Mouse (Mus musculus): ENCODE measurements around the gene Ptpn12. TPM values are rescaled to one million over a fixed set of nuclear protein-coding genes. Genes with fewer than 3 reads are reported as not detected.

The Ptpn12 gene
- total and polyA plus RNA-seq, 3 experiments = 3.2 to 16.5 (median 12.7) TPM

GRCm38 (mm10) chr5:21035689-21036480, 19.8 kb downstream of the Ptpn12 start:
- Histone ChIP-seq H3K4me3 (replicated peaks in 1 of 3; ENCODE audit: low read depth in 2 of 3, low read length in 2 of 3, poor library complexity in 1 of 3) (no peak overlapping the region), H3K79me2 (replicated peaks; ENCODE audit: control insufficient read depth, extremely low read depth, insufficient read depth, poor library complexity, severe bottlenecking) (peaks cover 3% of the 10 kb centered on the region; the same call in 1 of the 2 replicates), H3K4me2 (ENCODE audit: insufficient read depth, low read depth, poor library complexity, severe bottlenecking) (no peak overlapping the region), H3K4me1 (ENCODE audit: control insufficient read depth in 1 of 2, insufficient read depth in 2 of 2) (peaks cover 16 to 78% of the 10 kb centered on the region in 2 experiments), H3K36me3 (replicated peaks in 1 of 2; ENCODE audit: control insufficient read depth in 1 of 2, insufficient read depth in 1 of 2, low read length in 1 of 2) (no peaks in the 10 kb centered on the region), H3K9ac (ENCODE audit: insufficient read depth, low read depth) (no peak overlapping the region), H3K27me3 (replicated peaks) (no peaks in the 10 kb centered on the region), H3K9me3 (replicated peaks; ENCODE audit: low read length) (no peaks in the 10 kb centered on the region), H3K27ac (ENCODE audit: insufficient read depth, low read depth) (no peak overlapping the region)
- TF ChIP-seq NELFE (IDR thresholded peaks at IDR 0.05; ENCODE audit: low read depth, low read length) (no peak), ETS1 (conservative IDR thresholded peaks at IDR 0.05; ENCODE audit: low read depth, low read length) (peak; percentile 22; the same call in 1 of the 2 replicates), MEF2A (IDR thresholded peaks at IDR 0.05; ENCODE audit: borderline replicate concordance, low read depth, low read length) (peak; percentile 64), EP300 (IDR thresholded peaks at IDR 0.05; ENCODE audit: low read length) (peak; percentile 58)
- in situ Hi-C loops (cut with MboI; ENCODE audit: low pct_ligation_motif_present, low pct_unique_long_range_greater_than_20kb, low sequenced_read_pairs) (loop anchor here (25.0 kb wide), 1 partner anchor 376 kb away; the partner anchor contains the start of genes Ccdc146 and Fam185a), dilution Hi-C loops (cut with MboI; ENCODE audit: extremely low pct_ligation_motif_present, extremely low pct_unique_long_range_greater_than_20kb, low sequenced_read_pairs) (no loop called here)
- DNase-seq (ENCODE audit: extremely low read depth) = peak; percentile 45

GRCm38 (mm10) chr5:21034388-21034966, 21.2 kb downstream of the Ptpn12 start:
- Histone ChIP-seq H3K27ac (ENCODE audit: insufficient read depth, low read depth) (no peak overlapping the region), H3K27me3 (replicated peaks) (no peaks in the 10 kb centered on the region), H3K4me2 (ENCODE audit: insufficient read depth, low read depth, poor library complexity, severe bottlenecking) (no peak overlapping the region), H3K4me1 (ENCODE audit: control insufficient read depth in 1 of 2, insufficient read depth in 2 of 2) (peaks cover 16 to 90% of the 10 kb centered on the region in 2 experiments), H3K36me3 (replicated peaks in 1 of 2; ENCODE audit: control insufficient read depth in 1 of 2, insufficient read depth in 1 of 2, low read length in 1 of 2) (no peaks in the 10 kb centered on the region), H3K9me3 (replicated peaks; ENCODE audit: low read length) (no peaks in the 10 kb centered on the region), H3K79me2 (replicated peaks; ENCODE audit: control insufficient read depth, extremely low read depth, insufficient read depth, poor library complexity, severe bottlenecking) (peaks cover 3% of the 10 kb centered on the region; the same call in 1 of the 2 replicates), H3K4me3 (replicated peaks in 1 of 3; ENCODE audit: low read depth in 2 of 3, low read length in 2 of 3, poor library complexity in 1 of 3) (no peak overlapping the region), H3K9ac (ENCODE audit: insufficient read depth, low read depth) (no peak overlapping the region)
- DNase-seq (ENCODE audit: extremely low read depth) = no peak
- dilution Hi-C loops (cut with MboI; ENCODE audit: extremely low pct_ligation_motif_present, extremely low pct_unique_long_range_greater_than_20kb, low sequenced_read_pairs) = no loop called here
- no peak for TF ChIP-seq JUND (conservative IDR thresholded peaks at IDR 0.05; ENCODE audit: low read depth, low read length)
- TF ChIP-seq CHD2 (IDR thresholded peaks at IDR 0.05; ENCODE audit: low read length) = no peak
- in situ Hi-C loops (cut with MboI; ENCODE audit: low pct_ligation_motif_present, low pct_unique_long_range_greater_than_20kb, low sequenced_read_pairs) = loop anchor here (25.0 kb wide), 1 partner anchor 378 kb away; the partner anchor contains the start of genes Ccdc146 and Fam185a

GRCm38 (mm10) chr5:21033382-21034056, 22.2 kb downstream of the Ptpn12 start:
- no peaks in the 10 kb centered on the region for H3K9me3 ChIP-seq (replicated peaks; ENCODE audit: low read length)
- peaks cover 0 to 4% of the 10 kb centered on the region in 2 experiments for H3K36me3 ChIP-seq (replicated peaks in 1 of 2; ENCODE audit: control insufficient read depth in 1 of 2, insufficient read depth in 1 of 2, low read length in 1 of 2)
- no peak overlapping the region for H3K27ac ChIP-seq (ENCODE audit: insufficient read depth, low read depth)
- peak; percentile 79 for TF ChIP-seq BHLHE40 (IDR thresholded peaks at IDR 0.05; ENCODE audit: low read depth, low read length)
- TF ChIP-seq IRF4 (IDR thresholded peaks at IDR 0.05; ENCODE audit: low read depth, low read length) = 0 out of 2 replicates have a peak, but pooled peaks have one; percentile 11
- peak; percentile 50; the same call in 1 of the 2 replicates for TF ChIP-seq EP300 (IDR thresholded peaks at IDR 0.05; ENCODE audit: low read length)
- TF ChIP-seq ETS1 (conservative IDR thresholded peaks at IDR 0.05; ENCODE audit: low read depth, low read length) = peak; percentile 84
- TF ChIP-seq JUND (conservative IDR thresholded peaks at IDR 0.05; ENCODE audit: low read depth, low read length) = no peak; the same call in 1 of the 2 replicates
- peaks cover 3% of the 10 kb centered on the region; the same call in 1 of the 2 replicates for H3K79me2 ChIP-seq (replicated peaks; ENCODE audit: control insufficient read depth, extremely low read depth, insufficient read depth, poor library complexity, severe bottlenecking)
- H3K4me2 ChIP-seq (ENCODE audit: insufficient read depth, low read depth, poor library complexity, severe bottlenecking) = peak overlapping the region; percentile 10; the same call in 1 of the 2 replicates
- no peak overlapping the region for H3K4me3 ChIP-seq (replicated peaks in 1 of 3; ENCODE audit: low read depth in 2 of 3, low read length in 2 of 3, poor library complexity in 1 of 3)
- in situ Hi-C loops (cut with MboI; ENCODE audit: low pct_ligation_motif_present, low pct_unique_long_range_greater_than_20kb, low sequenced_read_pairs) = loop anchor here (25.0 kb wide), 1 partner anchor 379 kb away; the partner anchor contains the start of genes Ccdc146 and Fam185a
- H3K27me3 ChIP-seq (replicated peaks) = no peaks in the 10 kb centered on the region
- dilution Hi-C loops (cut with MboI; ENCODE audit: extremely low pct_ligation_motif_present, extremely low pct_unique_long_range_greater_than_20kb, low sequenced_read_pairs) = no loop called here
- H3K9ac ChIP-seq (ENCODE audit: insufficient read depth, low read depth) = no peak overlapping the region
- H3K4me1 ChIP-seq (ENCODE audit: control insufficient read depth in 1 of 2, insufficient read depth in 2 of 2) = peaks cover 16 to 89% of the 10 kb centered on the region in 2 experiments
- DNase-seq (ENCODE audit: extremely low read depth) = no peak
